Mouse (Mus musculus) C2C12 (cell line): ENCODE measurements around the gene Srrm1. TPM values are rescaled to one million over a fixed set of nuclear protein-coding genes. Genes with fewer than 3 reads are reported as not detected.

Source experiments
- H3K27me3 ChIP-seq: one replicate; pipeline ENCODE4 v1.6.1; 2011; ENCODE audit not compliant: control insufficient read depth, insufficient read depth, insufficient read length
- H3K36me3 ChIP-seq: one replicate; pipeline ENCODE4 v1.6.1; 2011; ENCODE audit not compliant: control insufficient read depth, insufficient read depth
- H3K4me3 ChIP-seq: one replicate; pipeline ENCODE4 v1.5.1; 2011; ENCODE audit warnings: mild to moderate bottlenecking, control low read depth; ENCODE audit not compliant: poor library complexity, insufficient read depth, severe bottlenecking
- H3K79me2 ChIP-seq: one replicate; pipeline ENCODE4 v1.6.1; 2011; ENCODE audit not compliant: control insufficient read depth, insufficient read depth
- H3K79me3 ChIP-seq: one replicate; pipeline ENCODE4 v1.6.1; 2011; ENCODE audit warnings: low read depth, control low read depth
- H3ac ChIP-seq: one replicate; pipeline ENCODE3; 2011; ENCODE audit warnings: low read depth; ENCODE audit not compliant: control insufficient read depth, insufficient read length
- CEBPB ChIP-seq: IDR thresholded peaks from one replicate; pipeline ENCODE4 v1.6.1; 2011; ENCODE audit warnings: low read depth, mild to moderate bottlenecking, control low read depth, moderate library complexity
- CTCF ChIP-seq: IDR thresholded peaks from one replicate; pipeline ENCODE4 v1.5.1; 2011; ENCODE audit not compliant: control insufficient read depth, insufficient read depth, insufficient read length
- FOSL1 ChIP-seq: IDR thresholded peaks from one replicate; pipeline ENCODE4 v1.8.0; 2011; ENCODE audit warnings: mild to moderate bottlenecking, low read length; ENCODE audit not compliant: poor library complexity, insufficient read depth, severe bottlenecking
- MAX ChIP-seq: IDR thresholded peaks from one replicate; pipeline ENCODE4 v1.6.1; 2011; ENCODE audit warnings: mild to moderate bottlenecking, control low read depth
- MYOD1 ChIP-seq: IDR thresholded peaks from one replicate; pipeline ENCODE4 v1.6.1; 2011; ENCODE audit warnings: low read depth; ENCODE audit not compliant: control insufficient read depth, insufficient read length
- MYOG ChIP-seq: IDR thresholded peaks from one replicate; pipeline ENCODE4 v1.6.1; 2011; ENCODE audit not compliant: control insufficient read depth, insufficient read length; ENCODE audit errors: extremely low read depth
- USF1 ChIP-seq: IDR thresholded peaks from one replicate; pipeline ENCODE4 v1.6.1; 2011; ENCODE audit warnings: low read depth, mild to moderate bottlenecking, control low read depth, moderate library complexity
- polyA plus RNA-seq: library from polyadenylated mRNA; unstranded; fragments of >200 nt; fragmentation: generic; extraction: Trizol; gene quantifications from one replicate; pipeline ENCODE4 v1.2.1, GENCODE M21; 2012; ENCODE audit warnings: missing spikeins

The Srrm1 gene
- polyA plus RNA-seq, 1 experiment, result 62.6 TPM

DNA sequence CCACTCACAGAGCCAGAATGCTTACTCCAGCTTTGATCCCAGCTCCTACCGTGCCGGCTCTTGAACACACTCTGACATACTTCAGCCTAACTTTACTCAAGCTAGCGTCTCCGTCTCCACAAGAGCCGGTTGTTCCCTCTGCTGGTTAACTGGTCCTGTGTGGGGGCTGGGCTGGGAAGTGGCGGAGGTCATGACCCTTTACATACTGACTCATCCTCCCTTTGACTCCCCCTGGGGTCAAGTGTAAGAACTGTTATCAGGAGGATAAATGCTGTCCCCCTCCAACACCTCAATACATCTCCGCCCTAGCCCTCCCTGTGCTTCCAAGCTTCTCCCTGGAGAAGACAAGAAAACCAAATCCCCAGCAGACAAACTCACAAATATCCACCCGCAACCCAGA, 28.2 kb upstream of the Srrm1 start:
- TF ChIP-seq USF1 (no peak), MAX (no peak), CTCF (no peak), MYOD1 (no peak), MYOG (no peak), CEBPB (no peak), FOSL1 (no peak)
- Histone ChIP-seq H3K4me3 (no peak overlapping the region), H3K79me3 (no peaks in the 10 kb centered on the region), H3K36me3 (no peaks in the 10 kb centered on the region), H3ac (no peak overlapping the region), H3K27me3 (peaks cover 31% of the 10 kb centered on the region), H3K79me2 (no peaks in the 10 kb centered on the region)

- Histone ChIP-seq H3ac (no peak overlapping the region), H3K79me3 (no peaks in the 10 kb centered on the region), H3K36me3 (no peaks in the 10 kb centered on the region), H3K4me3 (no peak overlapping the region), H3K79me2 (no peaks in the 10 kb centered on the region), H3K27me3 (peaks cover 31% of the 10 kb centered on the region)
- no peak for TF ChIP-seq CEBPB
- TF ChIP-seq FOSL1, result no peak
- TF ChIP-seq USF1, result no peak
- TF ChIP-seq MYOD1, result no peak
- TF ChIP-seq MYOG, result no peak
- no peak for TF ChIP-seq MAX
- TF ChIP-seq CTCF, result no peak
These were observed 24.1 kb upstream of the Srrm1 start for GRCm38 (mm10) chr4:135377241-135377640.

DNA sequence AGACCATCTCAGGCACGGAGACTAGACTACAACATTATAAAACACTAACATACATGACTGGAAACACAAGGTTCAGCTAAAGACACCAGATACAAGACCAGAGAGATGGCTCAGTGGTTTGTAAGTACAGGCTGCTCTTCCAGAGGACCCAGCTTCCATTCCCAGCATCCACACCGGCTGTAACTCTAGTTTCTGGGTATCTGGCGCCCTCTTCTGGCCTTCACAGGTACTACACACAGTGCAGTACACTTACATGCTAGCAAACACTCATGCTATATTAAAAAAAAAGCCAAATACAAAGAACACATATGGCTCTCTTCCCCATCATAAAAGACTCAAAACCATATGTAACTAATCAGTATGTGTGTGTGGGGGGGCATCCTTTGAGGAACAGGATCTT, 22.3 kb upstream of the Srrm1 start:
- Histone ChIP-seq H3K36me3 (no peaks in the 10 kb centered on the region), H3ac (no peak overlapping the region), H3K27me3 (peaks cover 27% of the 10 kb centered on the region), H3K4me3 (no peak overlapping the region), H3K79me3 (no peaks in the 10 kb centered on the region), H3K79me2 (no peaks in the 10 kb centered on the region)
- TF ChIP-seq MAX (no peak), MYOG (no peak), CTCF (no peak), MYOD1 (no peak)

GRCm38 (mm10) chr4:135373299-135373698, 20.2 kb upstream of the Srrm1 start:
- Histone ChIP-seq H3ac (no peak overlapping the region), H3K36me3 (no peaks in the 10 kb centered on the region), H3K4me3 (no peak overlapping the region), H3K27me3 (peaks cover 14% of the 10 kb centered on the region), H3K79me3 (no peaks in the 10 kb centered on the region), H3K79me2 (no peaks in the 10 kb centered on the region)
- TF ChIP-seq USF1 (no peak), FOSL1 (no peak), MAX (no peak), CTCF (no peak), MYOG (no peak), CEBPB (no peak), MYOD1 (no peak)

DNA sequence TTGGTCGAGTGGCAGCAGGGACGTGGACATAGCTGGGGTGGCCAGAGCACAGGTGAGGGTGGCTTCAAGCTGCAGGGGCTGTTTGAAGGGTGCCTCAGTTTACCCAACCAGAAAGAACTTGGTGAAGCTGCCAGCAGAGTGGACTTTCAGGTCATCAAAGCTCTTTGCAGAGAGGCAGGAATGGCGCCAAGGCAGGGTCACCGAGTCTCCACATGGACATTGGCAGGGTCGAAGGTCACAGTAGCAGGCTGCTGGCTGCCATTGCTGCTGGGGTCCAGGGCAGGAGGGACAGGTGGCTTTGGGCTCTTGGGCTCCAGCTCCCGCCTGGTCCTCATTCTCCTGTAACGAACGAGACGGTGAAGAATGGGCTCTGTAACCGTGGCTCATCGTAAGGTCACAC, 17.3 kb upstream of the Srrm1 start:
- Histone ChIP-seq H3K4me3 (no peak overlapping the region), H3ac (no peak overlapping the region)
- TF ChIP-seq MAX, result no peak
- no peak for TF ChIP-seq USF1
- no peak for TF ChIP-seq CTCF
- no peak for TF ChIP-seq MYOD1
- TF ChIP-seq FOSL1, result no peak
- no peak for TF ChIP-seq MYOG
- no peak for TF ChIP-seq CEBPB

DNA sequence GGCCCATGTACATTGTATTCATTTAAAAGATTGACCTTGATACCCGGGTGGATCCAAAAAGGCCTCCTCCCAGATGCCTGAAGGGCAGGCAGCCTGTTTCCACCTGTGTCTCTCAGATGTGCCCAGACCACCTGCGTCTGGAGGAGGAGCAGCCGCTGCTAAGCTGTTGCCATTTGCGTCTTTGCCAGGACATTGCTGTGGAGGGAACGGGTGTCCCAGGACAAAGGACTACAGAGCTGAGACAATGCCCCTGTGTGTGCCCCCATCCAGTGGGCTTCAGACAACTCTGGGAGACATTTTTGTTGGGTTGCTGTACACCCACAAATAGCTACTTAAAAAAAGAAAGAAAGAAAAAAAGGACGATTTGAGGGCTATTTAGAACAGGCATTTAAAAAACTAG, 9.7 kb upstream of the Srrm1 start:
- Histone ChIP-seq H3K79me2 (no peaks in the 10 kb centered on the region), H3K27me3 (peaks cover 22% of the 10 kb centered on the region), H3K36me3 (no peaks in the 10 kb centered on the region), H3K79me3 (no peaks in the 10 kb centered on the region), H3K4me3 (no peak overlapping the region), H3ac (no peak overlapping the region)
- TF ChIP-seq CEBPB, result no peak
- TF ChIP-seq MYOG, result no peak
- no peak for TF ChIP-seq MYOD1
- TF ChIP-seq CTCF, result no peak
- no peak for TF ChIP-seq FOSL1
- no peak for TF ChIP-seq MAX

More for the DNA sequence above, 17.3 kb upstream of the Srrm1 start:
- peaks cover 14% of the 10 kb centered on the region for H3K27me3 ChIP-seq
- H3K36me3 ChIP-seq, result no peaks in the 10 kb centered on the region
- H3K79me3 ChIP-seq, result no peaks in the 10 kb centered on the region
- H3K79me2 ChIP-seq, result no peaks in the 10 kb centered on the region
